Mouse (Mus musculus): ENCODE data around the gene Foxn1. TPM values are rescaled to one million over a fixed set of nuclear protein-coding genes. Genes with fewer than 3 reads are reported as not detected.

Gene Foxn1
- polyA plus RNA-seq, 1 experiment = 0.08 TPM

DNA sequence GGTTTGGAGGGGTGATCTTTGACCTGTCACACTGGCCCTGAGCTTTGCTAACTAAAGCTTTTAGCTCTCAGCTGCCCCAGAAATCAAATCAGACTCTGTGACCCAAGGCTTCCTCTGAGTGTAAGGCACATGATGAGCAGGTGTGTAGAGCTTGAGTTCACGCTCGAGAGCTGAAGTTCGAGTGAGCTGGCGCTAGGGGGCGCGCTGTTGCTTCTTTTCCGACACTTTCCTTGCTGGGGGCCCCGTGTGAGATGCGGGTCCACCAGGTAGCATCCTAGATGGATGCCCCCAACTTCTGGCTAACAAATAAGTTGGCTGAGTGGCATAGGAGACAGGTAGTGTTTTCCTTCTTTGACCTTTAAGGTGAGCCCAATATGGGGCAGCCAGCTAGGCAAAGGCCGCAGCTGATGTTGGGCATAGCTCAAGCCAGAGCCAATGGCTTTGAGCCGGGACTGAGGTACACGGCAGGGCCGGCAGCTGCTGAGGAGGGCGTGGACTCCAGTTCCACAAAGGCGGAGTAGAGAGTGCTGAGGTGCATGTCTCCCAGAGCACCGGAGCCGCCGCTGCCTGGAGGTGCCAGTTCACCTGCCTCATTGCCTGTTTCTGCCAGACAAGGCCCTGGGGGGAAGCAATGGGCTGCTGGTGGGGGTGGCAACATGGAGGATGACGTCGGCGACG, 27.9 kb downstream of the Foxn1 start:
- no peak for DNase-seq (ENCODE audit: low spot score)

DNA sequence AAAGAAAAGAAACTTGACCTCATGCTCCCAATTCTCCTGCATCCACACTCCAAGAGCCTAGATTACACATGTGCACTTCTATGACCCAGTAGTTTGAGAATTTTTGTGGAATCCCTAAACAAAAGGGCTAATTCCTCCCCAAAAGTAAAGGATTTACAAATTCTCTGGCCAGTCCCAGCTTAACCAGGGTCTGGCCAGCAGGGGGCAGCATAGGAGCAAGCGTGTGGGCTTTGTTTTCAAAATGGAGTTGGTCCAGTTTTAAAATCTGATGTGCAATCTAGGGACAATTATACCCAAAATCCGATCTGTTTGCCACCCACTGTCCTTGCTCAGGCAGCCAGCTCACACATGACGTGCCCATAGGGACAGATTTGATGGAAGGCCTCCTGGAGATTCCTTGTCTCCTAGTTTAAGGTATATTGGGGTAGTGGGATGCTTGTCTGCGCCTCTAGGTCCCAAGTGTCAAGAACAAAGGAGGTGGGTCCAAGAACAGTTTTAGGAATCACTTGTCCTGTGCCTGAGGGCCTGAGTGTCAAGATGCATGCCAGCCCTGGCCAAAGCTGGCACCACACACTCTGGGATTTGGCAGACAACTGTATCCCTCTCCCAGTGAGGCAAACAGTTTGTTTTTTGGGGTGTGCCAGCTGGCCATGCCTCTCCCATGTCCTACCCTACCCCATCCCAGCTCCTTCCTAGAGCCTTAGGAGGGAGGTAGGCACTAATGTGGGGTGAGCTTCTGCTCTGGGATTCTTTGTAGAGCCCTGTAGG, 30.7 kb downstream of the Foxn1 start:
- peak; percentile 56 for DNase-seq (ENCODE audit: low spot score)

DNA sequence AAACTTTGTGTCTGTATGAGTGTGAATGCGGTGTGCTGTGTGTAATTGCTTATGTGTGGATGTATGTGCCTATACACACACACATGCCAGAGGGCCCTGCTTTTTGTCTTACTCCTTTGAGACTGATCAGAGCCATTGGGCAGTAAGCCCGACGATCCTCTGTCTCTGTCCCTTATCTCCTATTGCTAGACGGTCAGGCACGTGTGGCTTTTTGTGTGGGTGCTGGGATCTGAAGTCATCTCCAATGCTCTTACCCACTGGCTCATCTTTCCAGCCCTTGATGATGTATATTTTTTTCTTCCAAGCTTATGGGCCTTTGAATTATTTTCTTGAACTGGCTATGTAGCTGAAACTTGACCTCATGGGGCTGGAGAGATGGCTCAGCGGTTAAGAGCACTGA, 31.5 kb downstream of the Foxn1 start:
- no peak for DNase-seq (ENCODE audit: low spot score)

DNA sequence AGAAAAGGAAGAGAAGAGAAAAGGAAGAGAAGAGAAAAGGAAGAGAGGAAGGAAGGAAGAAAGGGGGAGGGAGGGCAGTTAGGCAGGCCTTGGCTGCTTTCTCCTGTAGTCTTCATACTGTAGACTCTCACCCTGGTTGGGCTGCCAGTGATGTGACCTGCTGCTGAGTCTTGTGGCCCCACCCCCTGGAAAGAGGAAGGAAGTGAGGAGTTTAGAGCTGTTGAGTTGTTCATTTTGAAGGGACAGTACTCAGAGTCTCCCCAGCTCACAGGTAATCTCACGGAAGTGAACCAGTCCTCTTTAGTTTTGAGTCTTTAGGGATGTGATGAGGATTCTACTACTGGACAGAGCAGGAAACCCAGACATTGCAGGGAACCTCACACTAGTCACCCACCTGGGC, 33.3 kb downstream of the Foxn1 start:
- DNase-seq (ENCODE audit: low spot score) = no peak

DNA sequence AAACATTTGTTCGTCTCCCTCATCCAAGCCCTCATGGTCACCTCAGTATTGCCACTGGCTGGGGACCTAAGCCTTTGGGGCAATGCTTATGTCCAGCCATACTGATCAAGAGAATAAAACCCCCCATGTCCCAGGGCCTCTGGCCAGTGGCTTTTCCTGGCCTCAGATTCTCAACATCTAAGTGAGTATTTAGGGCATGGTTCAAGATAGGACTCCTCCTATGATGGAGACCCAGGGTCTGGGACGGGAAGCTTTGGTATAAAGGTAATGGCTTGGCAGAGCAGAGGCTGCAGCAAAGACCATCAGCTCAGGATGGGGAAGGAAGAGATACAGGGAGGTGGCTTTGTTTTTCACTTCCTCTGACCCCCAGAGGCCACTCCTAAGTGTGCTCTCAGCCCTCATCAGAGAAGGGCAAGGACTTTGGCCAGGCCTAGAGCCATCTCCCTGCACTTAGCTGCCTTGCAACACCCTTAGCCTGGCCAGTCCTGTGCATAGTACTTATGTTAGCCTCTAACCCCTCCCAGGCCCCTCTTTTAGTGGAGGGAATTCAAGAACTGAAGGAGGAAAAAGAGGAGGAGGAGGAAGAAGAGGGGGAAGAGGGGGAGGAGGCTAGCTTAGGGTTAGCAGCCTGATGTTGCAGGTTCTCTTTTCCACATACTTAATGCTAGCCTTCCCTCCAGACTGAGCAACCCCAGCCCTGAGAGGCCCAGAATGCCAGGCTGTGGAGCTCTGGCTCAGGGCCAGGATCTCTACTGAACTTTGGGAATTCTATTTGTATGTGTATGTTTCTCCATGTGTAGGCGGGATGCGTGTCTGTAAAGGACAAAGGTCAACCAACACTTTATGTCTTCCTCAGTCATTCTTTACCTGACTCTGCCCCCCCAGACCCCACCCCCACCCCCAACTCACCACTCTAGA, 36.7 kb downstream of the Foxn1 start:
- no peak for DNase-seq (ENCODE audit: low spot score)

DNA sequence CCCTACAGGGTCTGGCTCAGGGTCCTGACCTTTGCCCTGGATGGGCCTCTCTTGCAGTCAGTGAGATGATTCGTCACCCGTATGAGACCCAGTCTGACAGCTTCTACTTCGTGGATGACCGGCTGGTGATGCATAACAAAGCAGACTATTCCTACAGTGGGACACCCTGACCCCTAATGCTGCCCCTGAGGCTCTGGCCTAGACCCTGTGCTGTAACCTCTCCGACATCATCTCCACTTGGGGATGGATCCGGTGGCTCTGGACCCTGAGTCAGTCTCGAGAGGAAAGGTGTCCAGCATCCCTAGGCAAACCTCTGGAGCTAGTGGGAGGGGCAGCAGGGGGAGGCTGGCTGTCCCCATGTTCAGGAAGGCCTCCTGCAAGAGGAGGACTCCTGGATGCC, 37.9 kb downstream of the Foxn1 start:
- DNase-seq (ENCODE audit: low spot score) = no peak

DNA sequence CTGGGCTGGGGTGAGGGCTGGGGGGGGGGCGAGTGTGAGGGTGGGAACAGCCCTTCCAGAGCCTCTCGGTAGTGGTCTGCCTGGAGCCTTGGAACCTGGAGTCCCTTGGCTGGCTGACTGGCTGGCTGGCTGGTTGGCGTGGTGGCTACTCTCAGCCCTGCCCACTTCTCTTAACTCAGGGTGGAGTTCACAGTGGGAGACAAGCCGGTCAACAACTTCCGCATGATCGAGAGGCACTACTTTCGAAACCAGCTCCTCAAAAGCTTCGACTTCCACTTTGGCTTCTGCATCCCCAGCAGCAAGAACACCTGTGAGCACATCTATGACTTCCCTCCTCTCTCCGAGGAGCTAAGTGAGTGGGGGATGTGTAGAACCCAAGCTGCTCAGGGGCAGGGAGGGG, 38.5 kb downstream of the Foxn1 start:
- DNase-seq (ENCODE audit: low spot score) = no peak

DNA sequence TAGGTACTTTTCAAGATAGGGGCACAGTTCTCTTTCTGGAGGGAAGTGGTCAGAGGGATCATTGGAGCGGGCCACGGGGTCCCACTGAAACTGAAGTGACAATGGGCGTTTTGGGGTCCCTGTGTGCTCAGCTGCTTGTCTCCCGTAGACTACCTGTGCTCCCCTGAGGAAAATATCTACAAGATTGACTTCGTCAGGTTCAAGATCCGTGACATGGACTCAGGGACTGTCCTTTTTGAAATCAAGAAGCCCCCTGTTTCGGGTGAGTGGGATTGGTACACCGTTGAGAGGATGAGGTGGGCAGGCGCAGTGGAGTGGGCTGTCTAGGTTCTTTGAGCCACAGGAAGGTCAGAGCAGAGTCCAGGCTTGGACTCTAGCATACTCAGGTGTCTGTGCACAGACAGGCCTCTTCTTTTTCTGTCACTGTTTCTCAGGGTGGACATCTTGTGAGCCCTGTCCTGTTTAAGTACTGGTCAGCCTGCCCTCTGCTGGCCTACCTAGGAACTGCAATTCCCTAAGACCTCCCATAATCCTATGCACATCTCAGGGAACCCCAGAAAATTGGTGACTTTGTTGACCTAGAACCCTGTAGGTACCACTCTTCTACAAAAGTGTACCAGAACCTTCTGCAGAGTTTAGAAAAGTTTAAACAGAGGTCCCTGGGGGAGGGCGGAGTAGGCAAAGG, 39.1 kb downstream of the Foxn1 start:
- no peak for DNase-seq (ENCODE audit: low spot score)

DNA sequence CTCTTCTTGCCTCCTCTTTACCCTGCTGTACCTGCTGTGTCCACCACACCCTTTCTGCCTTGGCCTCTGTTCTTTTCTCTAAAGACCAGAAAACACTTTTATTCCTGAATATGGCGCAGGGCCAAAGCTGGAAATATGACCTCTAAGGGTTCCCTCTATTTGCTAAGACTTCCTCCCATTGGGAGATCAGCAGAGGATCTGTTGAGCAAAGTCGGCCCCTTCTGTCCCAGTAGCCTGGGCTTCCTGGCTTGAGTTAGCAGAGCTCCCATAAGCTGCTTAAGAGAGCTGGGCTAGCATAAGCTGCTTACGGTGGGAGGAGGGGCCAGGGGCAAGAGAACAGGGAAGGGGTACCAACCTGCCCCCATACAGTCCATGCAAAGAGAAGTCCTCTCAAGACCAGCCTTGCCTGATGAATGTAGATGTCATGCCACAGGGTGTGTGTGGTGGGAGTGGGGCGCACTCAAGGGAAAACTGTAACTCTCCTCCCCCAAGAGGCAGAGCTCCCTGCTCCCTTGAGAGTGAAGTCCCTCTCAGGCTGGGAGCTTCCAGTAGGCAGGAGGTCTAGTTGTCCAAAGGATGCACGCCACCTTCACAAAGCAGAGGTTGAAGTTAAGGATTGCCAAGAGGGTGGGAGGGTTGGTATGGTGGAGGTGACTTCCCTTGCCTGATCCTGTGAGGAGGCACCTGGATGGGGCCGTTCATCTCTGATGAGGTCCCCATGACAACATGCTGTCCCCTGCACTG, 39.9 kb downstream of the Foxn1 start:
- no peak for DNase-seq (ENCODE audit: low spot score)

DNA sequence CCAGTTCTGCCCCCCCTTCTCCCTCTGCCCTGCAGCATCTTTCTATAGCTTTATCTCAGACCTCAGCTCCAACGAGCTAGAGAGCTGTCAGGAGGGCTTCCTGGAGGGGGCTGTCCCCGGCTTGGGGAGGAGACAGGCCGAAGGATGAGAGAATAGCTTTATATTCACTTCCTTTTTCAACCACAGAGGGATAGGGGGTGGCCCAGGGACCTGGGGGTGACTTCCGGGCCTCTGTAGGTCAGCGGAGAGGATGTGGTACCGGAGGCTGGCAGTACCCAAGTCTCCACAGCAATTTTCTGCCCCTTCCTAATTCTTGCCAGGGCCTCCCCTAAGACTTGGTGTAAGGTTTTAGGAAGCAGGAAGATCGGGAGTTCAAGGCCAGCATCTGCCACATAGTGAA, 40.6 kb downstream of the Foxn1 start:
- no peak for DNase-seq (ENCODE audit: low spot score)

DNA sequence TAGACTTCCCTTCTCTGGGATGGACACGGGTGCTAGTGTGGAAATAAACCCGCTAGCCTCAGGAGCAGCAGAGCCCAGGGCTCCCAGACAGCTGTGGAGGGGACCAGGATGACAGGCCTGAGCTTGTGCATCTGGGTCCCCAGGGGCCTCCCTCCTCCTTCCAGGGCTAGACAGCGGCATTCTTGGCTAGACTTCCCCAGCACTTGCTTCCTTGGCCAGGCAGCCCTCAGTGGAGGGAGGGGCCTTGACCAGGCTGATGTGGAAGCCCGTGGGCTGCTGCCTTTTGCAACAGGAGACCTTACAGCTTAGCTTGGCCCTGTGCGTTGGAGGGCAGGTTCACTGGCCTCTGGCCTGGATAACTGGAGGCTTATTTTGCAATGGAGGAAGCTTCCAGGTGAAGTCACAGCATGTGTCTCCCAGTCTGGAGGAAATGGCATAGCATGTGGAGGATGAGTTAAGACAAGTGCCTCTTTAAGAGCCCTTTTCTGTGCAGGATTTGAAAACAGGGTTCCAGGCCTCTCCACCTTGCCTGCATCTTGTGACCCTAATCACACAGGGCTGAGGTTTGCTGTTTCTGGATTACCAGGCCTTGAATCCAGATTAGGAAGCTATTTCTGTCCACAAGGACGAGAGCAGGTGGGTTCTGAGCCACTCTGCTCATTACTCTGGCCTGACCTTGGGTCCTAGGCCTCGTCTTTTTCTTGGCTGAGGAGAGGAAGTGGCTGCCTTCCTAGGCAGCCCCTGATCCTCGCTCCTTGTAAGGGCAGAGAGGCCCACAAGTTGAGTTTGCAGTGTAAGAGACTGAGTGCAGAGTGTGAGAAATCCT, 41.3 kb downstream of the Foxn1 start:
- DNase-seq (ENCODE audit: low spot score) = no peak

DNA sequence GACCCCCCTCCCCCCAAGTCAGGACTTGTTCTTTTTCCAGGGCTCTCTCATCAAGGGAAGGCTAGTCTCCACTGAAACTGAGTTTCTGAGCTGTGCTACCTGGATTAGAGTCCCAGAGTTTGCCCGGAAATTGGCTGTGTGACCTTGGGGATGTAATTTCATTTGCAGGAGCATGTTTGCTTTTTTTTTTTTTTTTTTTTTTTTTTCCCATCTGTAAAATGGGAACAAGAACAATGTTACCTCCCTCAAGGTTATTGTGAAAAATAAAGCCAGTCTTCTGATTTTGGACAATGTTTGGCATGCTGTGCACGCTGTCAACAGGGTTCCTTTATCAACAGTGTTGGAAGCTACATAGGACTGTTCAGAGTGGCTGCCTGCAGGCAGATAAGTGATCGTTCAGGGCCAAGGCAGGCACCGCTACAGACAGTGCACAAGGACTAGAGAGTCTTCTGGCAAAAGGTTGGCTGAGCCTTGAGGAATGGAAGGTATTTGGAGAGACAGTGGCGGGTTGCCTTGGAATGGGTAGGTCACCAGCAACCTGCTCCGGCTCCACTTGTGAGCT, 41.9 kb downstream of the Foxn1 start:
- no peak for DNase-seq (ENCODE audit: low spot score)

DNA sequence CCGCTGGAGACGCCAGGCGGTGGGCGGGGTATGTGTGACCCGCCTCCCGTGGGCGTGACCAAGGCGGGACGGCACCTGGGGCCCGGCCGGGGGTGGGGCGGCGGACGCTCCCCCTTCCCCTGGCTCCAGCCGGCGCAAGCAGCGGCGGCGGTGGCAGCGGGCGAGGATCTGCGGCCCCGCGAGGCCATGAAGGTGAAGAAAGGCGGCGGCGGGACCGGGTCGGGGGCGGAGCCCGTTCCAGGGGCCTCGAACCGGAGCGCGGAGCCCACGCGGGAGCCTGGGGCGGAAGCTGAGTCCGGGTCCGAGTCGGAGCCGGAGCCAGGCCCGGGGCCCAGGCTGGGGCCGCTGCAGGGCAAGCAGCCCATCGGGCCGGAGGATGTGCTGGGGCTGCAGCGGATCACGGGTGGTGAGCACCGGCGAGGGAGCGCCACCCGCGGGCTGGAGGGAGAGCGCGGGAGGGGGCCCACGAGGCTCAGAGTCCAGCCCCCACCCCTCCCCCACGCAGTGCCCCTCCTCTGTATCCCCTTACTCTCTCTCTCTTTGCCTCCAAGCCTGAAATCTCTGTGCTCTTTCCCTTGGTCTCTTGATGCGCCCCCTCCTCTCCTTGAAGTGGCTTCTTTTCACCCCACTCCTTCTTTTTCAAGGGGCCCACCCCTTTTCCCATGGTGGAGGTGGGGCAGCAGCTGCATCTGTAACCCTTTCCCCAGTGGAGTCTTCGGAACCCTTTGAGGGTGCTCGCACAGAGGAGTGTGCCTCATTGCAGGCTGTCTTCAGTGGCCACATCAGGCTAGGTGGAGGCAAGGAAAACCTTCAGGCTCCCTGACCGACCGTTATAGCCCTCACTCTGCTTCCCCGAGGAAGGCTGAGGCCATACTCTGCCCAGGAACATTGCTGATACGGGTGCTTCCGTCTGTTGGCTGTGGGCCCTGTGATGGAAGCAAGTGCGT, 42.7 kb downstream of the Foxn1 start, which contains the start of gene Unc119:
Unc119 (plus strand) TSS at position 102 of the 947 bp plus-strand sequence.
- DNase-seq (ENCODE audit: low spot score) = peak; percentile 76

DNA sequence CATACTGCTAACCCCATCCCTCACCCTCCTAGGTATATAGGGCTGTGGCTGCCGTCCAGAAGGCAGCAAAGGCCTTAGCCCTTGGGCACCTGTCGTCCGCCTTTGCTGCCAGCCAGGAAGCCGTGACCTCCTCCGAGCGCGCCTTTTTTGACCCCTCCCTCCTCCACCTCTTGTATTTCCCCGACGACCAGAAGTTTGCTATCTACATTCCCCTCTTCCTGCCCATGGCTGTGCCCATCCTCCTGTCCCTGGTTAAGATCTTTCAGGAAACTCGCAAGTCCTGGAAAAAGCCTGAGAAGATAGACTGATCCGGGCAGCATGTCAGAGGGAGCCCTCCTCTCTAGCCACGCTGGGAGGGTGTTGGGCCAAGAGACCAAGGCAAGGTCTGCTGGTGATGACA, 44.7 kb downstream of the Foxn1 start:
- DNase-seq (ENCODE audit: low spot score) = no peak

DNA sequence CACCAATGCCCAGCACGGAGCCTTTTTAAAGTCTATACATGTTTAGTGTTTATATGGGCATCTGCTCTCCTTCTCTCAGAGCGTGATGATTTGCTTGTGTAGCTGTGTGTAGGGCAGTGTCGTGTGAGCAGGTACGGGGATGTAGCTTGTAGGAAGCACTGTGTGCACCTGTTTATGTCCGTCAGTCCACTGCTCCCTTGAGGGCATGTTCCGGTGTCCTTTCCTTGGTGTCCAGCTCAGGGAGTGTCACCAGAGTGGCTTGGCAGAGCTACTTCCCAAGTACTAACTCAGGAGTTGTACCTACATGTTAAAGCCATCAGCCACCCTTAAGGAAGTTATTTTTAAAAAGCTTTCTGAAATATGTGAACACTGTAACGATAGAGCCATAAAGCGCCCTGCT, 49.3 kb downstream of the Foxn1 start:
- peak; percentile 16 for DNase-seq (ENCODE audit: low spot score)

DNA sequence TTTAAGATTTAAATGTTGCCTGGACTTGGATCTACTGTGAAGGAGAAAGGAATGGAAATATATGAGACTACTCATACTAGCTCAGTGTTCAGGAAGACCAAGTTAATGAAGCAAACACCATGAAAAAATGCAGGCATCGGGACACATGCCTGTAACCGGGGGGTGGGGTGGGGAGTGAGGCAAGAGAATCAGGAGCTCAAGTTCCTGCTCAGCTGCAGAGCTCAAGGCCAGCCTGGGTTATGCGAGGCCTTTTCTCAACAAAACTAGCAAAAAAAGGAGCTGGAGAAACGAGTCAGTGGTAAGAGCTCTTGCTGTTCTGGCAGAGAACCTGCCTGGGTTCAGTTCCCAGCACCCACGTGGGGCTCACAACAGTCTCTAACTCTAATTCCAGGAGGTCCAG, 52.4 kb downstream of the Foxn1 start:
- DNase-seq (ENCODE audit: low spot score) = no peak

DNA sequence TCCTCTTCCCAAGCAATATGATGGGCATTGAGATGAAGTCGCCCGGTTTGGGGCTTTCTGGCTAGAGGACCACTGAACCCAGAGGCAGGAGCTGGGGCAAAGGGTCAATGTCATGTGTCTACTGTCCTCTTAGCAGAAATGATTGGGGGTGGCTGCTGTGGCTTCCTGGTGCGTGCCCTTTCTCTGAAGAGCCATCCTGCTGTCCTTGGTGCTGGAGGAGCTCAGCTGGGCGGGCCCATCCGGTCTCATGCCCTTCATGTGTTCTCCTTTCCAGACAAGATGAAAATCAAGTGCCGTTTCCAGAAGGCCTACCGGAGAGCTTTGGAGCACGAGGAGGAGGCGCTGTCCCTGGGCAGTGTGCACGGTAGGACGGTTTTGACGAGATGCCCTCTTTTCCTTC, 53.7 kb downstream of the Foxn1 start:
- DNase-seq (ENCODE audit: low spot score) = no peak

DNA sequence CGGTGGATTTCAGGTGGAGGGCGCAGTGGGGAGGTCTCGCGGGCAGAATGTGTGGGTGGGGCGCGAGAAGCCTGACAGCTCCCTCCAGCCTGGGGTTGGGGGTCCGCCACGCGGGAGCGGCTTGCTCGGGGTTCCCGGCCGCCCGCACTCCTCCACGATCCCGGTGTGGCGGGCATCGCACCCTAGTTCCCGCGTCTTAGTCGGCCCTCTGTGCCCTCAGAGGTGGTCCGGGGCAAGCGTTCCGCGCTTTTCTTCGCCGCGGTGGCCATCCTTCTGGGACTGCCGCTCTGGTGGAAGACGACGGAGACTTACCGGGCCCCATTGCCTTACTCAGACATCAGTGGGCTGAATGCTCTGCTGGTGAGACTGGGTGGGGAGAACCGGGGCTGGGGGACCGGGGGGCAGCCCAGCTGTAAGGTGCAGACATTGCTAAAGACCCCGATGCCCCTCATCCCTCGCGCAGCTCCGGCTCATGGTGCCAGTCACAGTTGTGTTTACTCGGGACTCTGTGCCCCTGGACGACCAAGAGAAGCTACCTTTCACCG, 57.8 kb downstream of the Foxn1 start:
- DNase-seq (ENCODE audit: low spot score) = no peak
